Mouse (Mus musculus) fat pad, adult 2 months (tissue): ENCODE measurements around the gene Golt1b.

Source experiments
- DNase-seq: peaks from one replicate; pipeline ENCODE4 v3.0.0-alpha.2; 2011; ENCODE audit warnings: low read depth, low spot score; ENCODE audit errors: extremely low read depth

Golt1b gene

DNA sequence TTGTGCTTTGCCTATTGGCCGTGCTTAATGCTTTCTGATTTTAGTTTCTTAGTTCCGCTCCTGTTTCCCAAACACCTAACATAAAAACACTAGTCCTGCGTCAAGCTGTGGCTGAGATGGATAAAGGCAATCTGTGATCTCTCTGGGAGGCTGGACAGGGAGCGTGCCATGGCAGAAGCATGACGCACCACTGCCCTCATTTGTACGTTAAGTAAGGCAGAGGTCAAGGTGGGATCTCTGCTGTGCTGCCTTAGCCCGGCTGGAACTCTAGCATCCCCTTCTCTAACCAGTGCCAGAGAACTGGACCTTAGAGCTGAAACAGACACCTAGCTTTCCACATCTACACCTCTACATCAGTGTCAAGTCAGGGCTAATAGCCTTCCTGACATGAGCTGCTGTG lies 5.4 kb upstream of the Golt1b start:
- no peak for DNase-seq

GRCm38 (mm10) chr6:142384521-142384920 lies 2.5 kb upstream of the Golt1b start:
- no peak for DNase-seq

DNA sequence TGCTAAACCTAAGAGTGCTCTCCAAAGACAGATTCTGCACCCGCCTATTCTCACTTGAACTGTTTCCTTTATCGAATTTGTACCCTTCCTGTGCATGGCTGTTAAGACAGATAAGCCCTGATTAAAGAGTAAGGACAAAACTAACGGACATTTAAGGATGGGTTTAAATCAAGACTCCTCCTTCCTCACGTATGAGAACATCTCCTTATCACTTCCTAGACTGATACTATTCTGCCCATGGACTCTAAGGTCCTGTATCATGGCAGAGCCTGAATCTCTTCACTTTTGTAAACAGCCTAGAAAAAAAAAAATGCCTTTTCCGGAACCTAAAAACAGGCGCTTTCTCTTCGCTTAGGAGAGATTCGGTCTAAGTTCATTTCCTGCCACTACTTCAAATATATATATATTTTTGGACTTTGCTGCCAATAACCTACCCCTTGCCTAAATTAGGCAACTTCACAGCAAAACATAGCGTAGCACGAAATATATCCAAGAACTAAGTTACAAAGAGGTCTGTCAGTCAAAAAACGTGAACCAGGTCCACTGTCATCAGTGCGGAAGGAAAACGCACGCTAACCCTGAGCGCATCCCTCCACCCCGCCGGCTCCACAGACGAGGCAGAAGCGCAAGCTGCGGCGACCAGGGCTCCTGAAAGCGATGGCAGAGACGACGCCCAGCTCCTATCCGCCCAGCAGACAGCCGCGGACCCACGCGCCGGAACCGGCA lies 573 bp upstream of the Golt1b start:
- no peak for DNase-seq

GRCm38 (mm10) chr6:142387755-142388271 lies 792 bp downstream of the Golt1b start:
- no peak for DNase-seq

- DNase-seq: no peak
These were observed 2.1 kb downstream of the Golt1b start for GRCm38 (mm10) chr6:142389101-142389500.

DNA sequence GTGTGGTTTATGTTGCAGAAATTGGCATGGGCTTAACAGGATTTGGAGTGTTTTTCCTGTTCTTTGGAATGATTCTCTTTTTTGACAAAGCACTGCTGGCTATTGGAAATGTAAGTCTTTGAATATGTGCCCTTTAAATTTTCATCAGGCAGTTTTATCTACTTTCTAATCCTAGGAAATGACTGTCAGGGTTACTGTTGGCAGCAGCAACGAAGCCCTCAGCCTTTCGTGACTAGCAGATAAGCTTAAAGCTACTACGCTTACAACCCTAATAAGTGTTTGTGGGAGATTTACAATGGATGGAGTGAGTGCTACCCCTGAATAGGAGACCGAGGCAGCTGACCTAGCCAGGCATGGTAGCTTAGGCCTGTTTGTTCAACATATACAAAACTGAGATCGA lies 5.3 kb downstream of the Golt1b start:
- DNase-seq: no peak

DNA sequence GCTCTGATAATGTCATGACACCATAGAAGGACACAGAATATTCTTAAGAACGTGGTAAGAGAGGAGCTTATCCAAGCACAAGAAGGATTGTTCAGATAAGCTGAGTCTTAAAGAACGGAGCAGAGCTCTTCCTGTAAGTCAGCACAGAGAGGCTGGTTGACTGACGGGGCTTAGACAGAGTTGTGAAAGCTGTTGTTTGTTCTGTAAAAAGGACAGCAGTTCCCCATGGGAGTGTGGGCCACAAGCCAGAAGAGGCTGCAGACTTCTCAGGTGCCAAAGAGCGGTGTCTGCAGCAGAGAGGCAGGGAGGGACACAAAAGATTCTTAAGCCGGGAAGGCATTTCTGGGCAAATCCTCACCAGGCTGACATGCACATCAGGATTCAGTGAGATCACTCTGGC lies 7.6 kb downstream of the Golt1b start:
- peak; percentile 56 for DNase-seq

DNA sequence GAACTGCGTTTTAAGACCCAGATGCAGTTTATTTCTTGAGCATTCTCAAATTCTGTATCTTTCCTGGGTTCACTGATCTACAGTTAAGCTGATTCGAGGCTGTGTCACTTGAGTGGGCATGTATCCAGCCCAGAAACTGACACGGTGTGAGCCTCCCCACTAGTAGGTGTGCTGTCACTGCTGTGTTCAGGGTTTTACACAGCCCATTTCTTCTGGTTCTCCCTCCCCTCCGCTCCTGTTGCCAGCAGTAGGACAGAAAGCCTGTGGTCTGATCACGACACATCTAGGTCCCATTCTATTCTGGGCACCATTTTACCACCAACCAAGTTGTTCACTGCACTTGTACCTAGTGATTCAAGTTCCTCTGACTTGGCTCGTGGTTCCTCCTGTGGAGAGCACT lies 8.7 kb downstream of the Golt1b start:
- DNase-seq: no peak

DNA sequence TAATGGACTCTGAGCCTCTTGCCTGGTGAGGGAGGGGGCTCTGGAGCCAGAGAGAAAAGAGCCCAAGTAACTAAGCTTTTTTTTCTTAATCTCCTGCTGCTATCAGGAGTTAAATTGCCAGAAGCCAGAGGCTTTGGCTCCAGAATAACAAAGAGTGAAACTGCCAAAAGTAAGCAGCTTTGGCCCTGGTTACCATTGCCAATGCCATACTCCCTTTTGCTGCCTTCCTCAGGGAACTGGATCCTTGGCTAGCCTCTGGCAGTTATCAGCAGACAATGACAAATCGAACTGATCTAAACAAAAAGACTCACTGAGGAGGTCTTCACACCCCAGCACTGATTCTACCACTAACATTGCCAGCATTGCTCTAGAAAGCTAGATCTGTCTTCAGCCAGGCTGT lies 24.1 kb downstream of the Golt1b start:
- DNase-seq: no peak

GRCm38 (mm10) chr6:142412906-142413491 lies 26.0 kb downstream of the Golt1b start, which contains the start of gene Spx:
TSS of gene Spx (plus strand) at chr6:142413441.
- no peak for DNase-seq

GRCm38 (mm10) chr6:142413845-142414244 lies 26.8 kb downstream of the Golt1b start:
- no peak for DNase-seq

GRCm38 (mm10) chr6:142414597-142414996 lies 27.6 kb downstream of the Golt1b start:
- DNase-seq: no peak

GRCm38 (mm10) chr6:142424976-142425375 lies 38.0 kb downstream of the Golt1b start:
- DNase-seq: no peak

DNA sequence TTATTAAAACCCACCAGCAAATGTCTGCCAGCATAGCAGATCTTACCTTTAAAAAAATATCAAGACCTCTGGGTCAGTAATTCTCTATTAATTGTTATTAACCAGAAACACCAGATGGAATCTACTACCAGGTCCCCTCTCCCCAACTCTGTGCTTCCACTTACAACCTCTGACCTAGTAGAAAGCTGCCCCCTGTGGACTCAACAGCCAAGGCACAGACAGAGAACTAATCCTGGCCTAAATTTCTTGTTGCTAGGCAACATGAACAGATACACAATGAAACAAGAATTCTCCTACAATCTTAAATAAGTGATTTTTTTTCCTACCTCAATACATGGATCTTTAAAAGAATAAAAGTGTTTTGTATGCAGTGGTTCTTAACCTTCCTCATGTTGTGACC lies 42.1 kb downstream of the Golt1b start:
- DNase-seq: no peak

GRCm38 (mm10) chr6:142451381-142451780 lies 64.4 kb downstream of the Golt1b start:
- DNase-seq: no peak

DNA sequence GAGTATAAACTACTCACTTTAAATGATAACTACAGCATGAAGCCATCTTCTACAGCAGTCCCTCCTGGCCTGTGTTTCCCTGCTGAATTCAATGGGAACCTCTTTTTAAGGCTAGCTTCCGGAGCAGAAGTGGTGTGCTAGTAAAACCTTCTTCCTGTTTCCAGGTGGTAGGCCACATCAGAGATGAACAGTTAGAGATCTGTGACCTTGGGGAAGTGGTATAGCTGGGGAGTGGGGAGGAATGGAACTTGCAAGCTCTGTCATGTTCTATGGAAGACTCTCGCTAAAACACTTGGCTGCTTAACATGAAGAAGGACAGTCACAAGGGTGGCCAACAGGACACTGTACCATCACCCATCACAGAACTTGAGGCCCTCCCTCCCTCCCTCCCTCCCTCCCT lies 66.3 kb downstream of the Golt1b start:
- no peak for DNase-seq
